Mouse (Mus musculus) erythroblast, adult 5-6 weeks (primary cell): ENCODE data around the gene Col7a1. TPM values are rescaled to one million over a fixed set of nuclear protein-coding genes. Genes with fewer than 3 reads are reported as not detected.

Experiments
- ATAC-seq: replicated peaks from 2 replicates; pipeline ENCODE4 v1.8.0; 2016; ENCODE audit warnings: moderate number of reproducible peaks, mild to moderate bottlenecking, moderate TSS enrichment, inconsistent platforms; ENCODE audit not compliant: poor library complexity, low FRiP score, severe bottlenecking
- total RNA-seq, 2 experiments: library from RNA; stranded (forward) in 1 of 2; stranded (reverse) in 1 of 2; fragments of 150-400 nt in 1 of 2; fragments of 200-764, 138-1000 nt in 1 of 2; gene quantifications; 2 replicates each; pipeline versions ENCODE4 v1.2.3 to v1.2.4; 2015 to 2017; ENCODE audit warnings: low replicate concordance in 2 of 2

Col7a1 gene
- total RNA-seq (2015; ENCODE audit: low replicate concordance) (under 0.01 TPM in 1 of 2 replicates, not detected in the other), total RNA-seq (2017; ENCODE audit: low replicate concordance) (0.17 and 1.4 TPM in 2 replicates)

DNA sequence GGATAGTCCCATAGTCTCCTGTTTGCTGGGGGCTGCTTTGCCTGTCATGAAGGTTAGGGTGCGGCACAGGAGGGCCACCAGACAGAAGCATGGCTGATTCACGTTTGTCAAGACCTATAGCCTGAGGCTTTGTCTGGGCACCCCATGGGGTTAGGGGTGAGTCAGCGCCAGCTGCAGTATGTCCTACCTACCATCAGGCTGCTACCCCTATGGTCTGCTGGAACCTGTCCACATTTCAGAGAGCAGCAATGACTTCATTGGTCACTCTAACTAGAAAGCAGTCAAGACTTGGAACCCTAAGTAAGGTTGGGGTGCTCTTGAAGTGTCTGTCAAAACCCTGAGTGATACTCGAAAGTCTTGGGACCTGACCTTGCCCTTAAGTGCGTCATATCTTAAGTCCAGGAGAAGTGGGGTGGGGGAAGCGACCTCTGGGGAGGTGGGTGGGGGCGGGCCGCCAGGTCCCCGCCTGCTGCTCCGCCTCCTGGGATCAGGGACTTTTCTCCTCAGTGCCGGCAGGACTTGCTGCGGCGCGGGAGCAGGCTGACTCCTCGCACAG is at the start of gene Col7a1:
TSS of gene Col7a1 (plus strand) at position 506 of the 556 bp plus-strand sequence.
- ATAC-seq, result no peak

- no peak for ATAC-seq
Measured at GRCm38 (mm10) chr9:108912308-108912707, 41.1 kb upstream of the Col7a1 start.

DNA sequence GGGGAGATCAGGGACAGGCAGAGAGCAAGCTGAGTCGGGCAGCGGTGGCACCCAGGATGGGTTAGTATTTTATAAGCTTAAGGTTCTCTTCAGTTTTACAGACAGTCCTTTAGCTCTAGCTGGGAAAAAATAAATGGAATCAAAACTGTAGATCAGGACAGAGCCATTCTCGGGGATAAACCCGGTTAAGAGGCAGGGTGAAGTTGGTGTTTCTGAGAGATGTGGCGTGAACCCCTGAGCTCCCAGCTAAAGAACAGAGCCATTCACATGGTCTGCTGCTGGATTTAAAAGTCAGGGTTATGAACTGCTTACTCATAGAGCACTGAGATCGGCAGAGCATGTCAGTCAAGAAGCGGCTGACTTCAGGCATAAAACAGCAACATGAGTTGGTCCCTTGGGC is 40.2 kb upstream of the Col7a1 start:
- ATAC-seq, result no peak

- no peak; the same call in 1 of the 2 replicates for ATAC-seq
Measured at GRCm38 (mm10) chr9:108913621-108914020, 39.8 kb upstream of the Col7a1 start.

DNA sequence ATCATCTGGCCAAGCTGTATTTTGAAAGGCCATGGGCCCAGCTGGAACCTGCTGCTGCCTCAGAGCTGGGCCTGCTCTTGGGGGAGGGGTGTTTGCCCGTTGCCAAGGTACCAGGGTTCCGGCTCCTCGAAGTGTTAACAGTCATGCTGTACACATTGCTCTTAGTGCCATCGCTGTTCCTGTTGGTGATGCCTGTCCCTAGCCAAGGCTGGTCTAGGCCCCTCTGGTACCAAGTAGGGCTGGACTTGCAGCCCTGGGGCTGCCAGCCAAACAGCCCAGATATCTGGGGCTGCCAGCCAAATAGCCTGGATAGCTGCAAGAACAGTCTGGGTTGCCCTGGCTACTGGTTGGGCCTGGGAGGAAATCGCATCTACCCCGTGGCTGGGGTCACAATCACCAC is 38.9 kb upstream of the Col7a1 start, which contains the start of gene Tmem89:
TSS of gene Tmem89 (plus strand) at position 129 of the 400 bp plus-strand sequence.
- no peak for ATAC-seq

DNA sequence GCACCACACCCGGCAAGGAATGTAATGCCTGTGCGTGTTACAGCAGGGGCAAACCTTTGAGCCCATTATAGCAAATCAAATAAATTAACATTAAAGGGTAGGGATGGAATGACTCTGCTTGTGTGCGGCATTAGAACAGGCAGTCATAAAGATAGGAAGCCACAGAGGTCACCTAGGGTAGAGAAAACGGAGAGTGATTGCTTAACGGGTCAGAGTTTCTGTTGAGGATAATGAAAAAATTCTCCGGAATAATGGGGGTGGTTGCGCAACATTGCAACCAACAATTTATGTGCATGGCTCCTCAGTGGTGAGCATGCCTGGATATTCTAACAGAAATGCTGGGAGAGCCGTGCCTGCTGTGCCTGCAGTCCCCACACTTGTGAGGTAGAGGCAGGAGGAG is 27.5 kb upstream of the Col7a1 start:
- ATAC-seq, result no peak

DNA sequence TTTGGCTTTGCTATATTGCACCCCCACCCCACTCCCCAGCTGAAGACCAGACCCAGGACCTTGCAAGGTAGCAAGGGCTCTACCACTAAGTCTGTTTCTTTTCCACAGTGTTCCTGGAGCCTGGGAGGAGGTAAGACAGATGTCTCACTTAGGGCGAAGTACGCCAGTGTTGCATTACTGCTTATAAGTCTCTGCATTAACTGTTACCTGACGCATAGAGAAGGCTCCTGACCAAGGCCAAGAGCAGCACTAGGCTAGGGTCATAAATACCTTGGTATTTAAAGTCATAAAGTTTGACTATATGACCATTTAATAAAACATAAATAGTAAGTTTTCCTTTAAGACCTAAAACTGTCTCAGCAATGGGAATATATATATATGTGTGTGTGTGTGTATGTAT is 25.0 kb upstream of the Col7a1 start:
- no peak for ATAC-seq

GRCm38 (mm10) chr9:108935991-108936390 is 17.4 kb upstream of the Col7a1 start:
- no peak for ATAC-seq

DNA sequence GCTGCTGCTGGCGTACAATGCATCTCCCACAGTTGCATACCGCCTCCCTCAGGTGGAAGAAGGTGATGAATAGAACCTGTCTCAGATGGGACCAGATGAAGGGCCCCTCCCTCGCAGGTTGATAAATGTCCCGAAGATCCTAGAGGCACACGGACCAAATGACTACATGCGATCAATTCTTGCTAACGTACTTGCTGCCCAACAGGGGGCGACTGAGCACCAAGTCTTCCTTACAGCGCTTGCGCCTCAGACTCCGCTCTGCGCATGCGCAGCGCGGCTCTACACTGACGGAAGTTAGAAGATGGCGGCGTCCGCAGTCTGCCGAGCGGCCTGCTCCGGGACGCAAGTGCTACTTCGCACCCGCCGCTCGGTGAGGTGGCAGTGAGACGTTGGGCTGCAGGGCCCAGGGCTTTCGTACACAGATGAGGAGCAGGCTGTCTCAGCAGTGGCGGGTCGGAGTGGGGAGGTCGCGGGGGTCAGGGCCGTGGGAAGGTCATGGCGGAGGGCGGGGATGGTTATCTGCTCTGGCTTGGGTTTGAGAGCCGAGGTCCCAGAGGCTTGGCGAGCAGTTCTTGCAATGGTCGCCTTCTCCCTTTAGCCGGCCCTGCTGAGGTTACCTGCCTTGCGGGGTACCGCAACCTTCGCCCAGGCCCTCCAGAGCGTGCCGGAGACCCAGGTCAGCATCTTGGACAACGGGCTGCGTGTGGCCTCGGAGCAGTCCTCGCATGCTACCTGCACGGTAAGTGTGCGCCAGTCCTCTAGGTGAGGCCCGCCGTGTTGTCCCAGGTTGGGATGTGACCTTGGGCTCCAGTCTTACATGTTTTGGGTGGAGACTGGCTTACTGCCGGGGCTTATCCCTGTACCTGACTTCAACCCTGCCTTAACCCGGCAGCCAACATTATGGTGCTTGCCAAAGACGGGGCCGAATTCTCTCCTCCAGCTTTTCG is 16.7 kb upstream of the Col7a1 start, which contains the start of gene Uqcrc1:
TSS of gene Uqcrc1 (plus strand) at position 216 of the 947 bp plus-strand sequence.
- ATAC-seq, result peak; percentile 97

GRCm38 (mm10) chr9:108945111-108945510 is 8.3 kb upstream of the Col7a1 start:
- no peak for ATAC-seq

- no peak for ATAC-seq
Measured at GRCm38 (mm10) chr9:108945608-108946007, 7.8 kb upstream of the Col7a1 start.

GRCm38 (mm10) chr9:108949231-108949966 is 4.0 kb upstream of the Col7a1 start:
- ATAC-seq, result no peak

DNA sequence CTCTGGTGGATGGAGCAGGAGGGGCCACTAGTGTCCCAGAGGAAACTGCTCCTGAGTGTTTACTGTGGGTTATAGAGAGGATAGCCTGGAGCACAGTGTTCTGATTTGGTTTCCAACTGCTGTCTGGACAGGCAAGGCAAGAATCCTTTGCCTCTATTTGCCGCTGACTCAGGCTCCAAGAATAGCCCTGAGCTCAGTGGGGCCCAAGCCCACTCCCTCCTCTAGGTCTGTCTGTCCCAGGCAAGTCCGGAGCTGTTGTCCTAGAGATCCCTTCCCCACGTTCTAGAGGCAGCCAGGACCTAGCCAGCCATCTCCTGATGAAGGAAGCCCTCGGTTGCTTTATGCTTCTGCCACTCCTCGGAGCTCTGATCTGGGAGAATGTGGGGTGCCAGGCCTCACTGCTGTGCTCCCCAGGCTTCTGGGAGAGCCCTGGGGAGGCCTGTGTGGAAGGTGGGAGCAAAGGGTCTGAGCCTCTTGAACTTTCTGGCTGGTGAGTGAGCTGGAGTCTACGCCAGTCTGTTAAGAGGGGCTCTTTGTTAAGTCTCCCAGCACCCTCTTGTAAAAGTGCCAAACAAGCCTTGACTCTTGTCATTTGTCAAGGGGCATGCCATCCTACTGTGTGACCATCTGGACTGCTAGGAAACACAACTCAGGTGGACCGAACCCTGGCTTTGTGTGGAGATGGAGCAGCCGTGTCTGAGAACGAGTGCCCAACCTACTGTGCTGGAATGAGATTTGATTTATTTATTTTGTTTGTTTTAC is 3.2 kb upstream of the Col7a1 start:
- ATAC-seq, result no peak

- ATAC-seq, result no peak
Measured at GRCm38 (mm10) chr9:108955241-108955640, 1.9 kb downstream of the Col7a1 start.

DNA sequence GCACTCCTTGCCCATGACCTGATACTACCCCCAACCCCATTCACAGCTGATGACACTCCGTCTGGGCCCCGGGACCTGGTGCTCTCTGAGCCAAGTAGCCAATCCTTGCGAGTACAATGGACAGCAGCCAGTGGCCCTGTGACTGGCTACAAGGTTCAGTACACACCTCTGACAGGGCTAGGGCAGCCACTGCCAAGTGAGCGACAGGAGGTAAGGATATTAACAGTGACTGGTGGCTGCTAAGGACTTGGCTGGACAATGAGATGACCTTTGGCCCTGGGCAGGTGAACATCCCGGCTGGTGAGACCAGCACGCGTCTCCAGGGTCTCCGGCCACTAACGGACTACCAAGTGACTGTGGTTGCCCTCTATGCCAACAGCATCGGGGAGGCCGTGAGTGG is 2.5 kb downstream of the Col7a1 start:
- no peak for ATAC-seq

DNA sequence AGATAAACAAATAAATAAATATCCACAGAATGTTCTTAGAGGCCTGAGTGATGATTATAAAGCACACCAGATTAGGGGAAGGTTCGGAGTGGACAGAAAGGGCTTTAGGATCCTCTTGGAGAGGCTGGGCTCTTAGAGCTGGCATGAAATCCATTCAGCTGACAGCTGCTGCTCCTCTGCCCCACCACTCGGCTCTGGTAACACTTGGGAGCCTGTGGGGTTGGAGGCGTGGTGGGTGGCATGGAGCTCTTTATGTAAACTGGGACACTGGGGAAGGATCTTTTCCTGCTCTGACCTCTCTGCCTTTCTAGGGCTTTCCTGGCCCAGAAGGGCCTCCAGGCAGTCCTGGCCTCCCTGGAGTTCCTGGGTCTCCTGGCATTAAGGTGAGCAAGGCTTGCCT is 10.2 kb downstream of the Col7a1 start:
- ATAC-seq, result no peak

DNA sequence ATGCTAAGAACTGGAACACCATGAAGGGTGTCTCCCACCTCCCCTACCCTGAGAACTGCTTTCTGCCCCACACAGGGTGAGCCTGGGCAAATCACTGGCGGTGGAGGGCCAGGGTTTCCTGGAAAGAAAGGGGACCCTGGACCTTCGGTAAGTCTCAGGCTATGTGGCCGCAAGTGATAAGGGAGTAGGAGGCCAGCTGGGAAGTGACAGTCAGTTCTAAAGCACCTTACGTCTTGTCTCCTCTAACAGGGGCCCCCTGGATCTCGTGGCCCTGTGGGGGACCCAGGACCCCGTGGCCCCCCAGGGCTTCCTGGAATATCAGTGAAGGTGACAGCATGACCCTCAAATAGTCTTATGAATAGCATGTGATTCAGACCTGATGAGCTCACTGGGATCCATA is 11.0 kb downstream of the Col7a1 start:
- no peak for ATAC-seq

- no peak for ATAC-seq
Measured at GRCm38 (mm10) chr9:108970623-108971022, 17.2 kb downstream of the Col7a1 start.

DNA sequence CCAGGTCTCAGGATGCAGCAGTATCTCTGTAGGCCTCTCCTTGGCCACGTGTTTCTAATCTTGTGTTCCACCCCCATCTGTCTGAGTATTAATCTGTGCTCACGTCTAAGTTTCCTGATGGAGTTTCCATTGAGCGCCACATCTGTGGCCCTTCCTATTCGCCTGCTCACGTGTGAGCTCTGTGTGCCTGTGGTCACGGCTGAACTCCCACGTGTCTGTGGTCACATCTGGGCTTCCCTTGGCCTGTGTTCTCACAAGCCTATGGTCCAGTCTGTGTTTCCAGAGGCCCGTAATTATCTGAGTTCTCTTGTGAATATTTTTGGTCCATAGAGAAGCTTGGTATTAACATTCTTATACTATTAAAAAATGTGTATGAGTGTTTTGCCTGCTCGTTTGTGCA is 23.1 kb downstream of the Col7a1 start:
- no peak for ATAC-seq

- no peak for ATAC-seq
Measured at GRCm38 (mm10) chr9:108977966-108978365, 24.6 kb downstream of the Col7a1 start.
